Mouse (Mus musculus) forelimb bud, embryonic 11.5 days (tissue): ENCODE measurements around the gene Olfr222.
A peak's percentile ranks its signal among the peaks of the same experiment; 100 is the strongest.
"Not testable (repeated sequence)": the region's sequence is repeated elsewhere in the genome, so short reads cannot be mapped to it uniquely, and the experiment has no call there.

Source experiments
- DNase-seq: peaks from one replicate; pipeline ENCODE4 v3.0.0-alpha.2; 2012; ENCODE audit warnings: low read depth, low spot score

Olfr222 gene

GRCm38 (mm10) chr11:59576135-59576534 is at the start of gene Olfr222:
Olfr222 (minus strand) TSS chr11:59576235.
- DNase-seq: not testable (repeated sequence)

- DNase-seq: peak; percentile 59
These were observed 48.1 kb upstream of the Olfr222 start for GRCm38 (mm10) chr11:59624017-59624630.

GRCm38 (mm10) chr11:59622214-59622613 is 46.2 kb upstream of the Olfr222 start:
- DNase-seq: no peak

- DNase-seq: not testable (repeated sequence)
These were observed 41.0 kb upstream of the Olfr222 start for GRCm38 (mm10) chr11:59616986-59617385.

GRCm38 (mm10) chr11:59614120-59614519 is 38.1 kb upstream of the Olfr222 start:
- peak; percentile 14 for DNase-seq

- no peak for DNase-seq
These were observed 35.6 kb upstream of the Olfr222 start for GRCm38 (mm10) chr11:59611646-59612045.

GRCm38 (mm10) chr11:59602287-59602686 is 26.3 kb upstream of the Olfr222 start:
- no peak for DNase-seq

- no peak for DNase-seq
These were observed 24.8 kb upstream of the Olfr222 start for GRCm38 (mm10) chr11:59600872-59601271.

- DNase-seq: no peak
These were observed 23.2 kb upstream of the Olfr222 start for GRCm38 (mm10) chr11:59599211-59599610.

- no peak for DNase-seq
These were observed 20.9 kb upstream of the Olfr222 start for GRCm38 (mm10) chr11:59596950-59597349.

GRCm38 (mm10) chr11:59596091-59596490 is 20.1 kb upstream of the Olfr222 start:
- DNase-seq: no peak

- no peak for DNase-seq
These were observed 17.2 kb upstream of the Olfr222 start, which contains the start of gene Olfr223 for GRCm38 (mm10) chr11:59593189-59593588. Olfr223 (minus strand) TSS chr11:59593289.

GRCm38 (mm10) chr11:59589496-59589895 is 13.5 kb upstream of the Olfr222 start:
- DNase-seq: no peak

GRCm38 (mm10) chr11:59584539-59584938 is 8.5 kb upstream of the Olfr222 start:
- DNase-seq: peak; percentile 61

GRCm38 (mm10) chr11:59575726-59576125 is 309 bp downstream of the Olfr222 start:
- no peak for DNase-seq

GRCm38 (mm10) chr11:59569306-59569705 is 6.7 kb downstream of the Olfr222 start:
- DNase-seq: peak; percentile 25

- no peak for DNase-seq
These were observed 13.2 kb downstream of the Olfr222 start for GRCm38 (mm10) chr11:59562837-59563236.

- DNase-seq: no peak
These were observed 13.7 kb downstream of the Olfr222 start for GRCm38 (mm10) chr11:59562336-59562735.

GRCm38 (mm10) chr11:59560906-59561305 is 15.1 kb downstream of the Olfr222 start:
- DNase-seq: no peak

- DNase-seq: no peak
These were observed 21.5 kb downstream of the Olfr222 start for GRCm38 (mm10) chr11:59554535-59554934.

- no peak for DNase-seq
These were observed 21.9 kb downstream of the Olfr222 start for GRCm38 (mm10) chr11:59554127-59554526.

- DNase-seq: no peak
These were observed 32.0 kb downstream of the Olfr222 start for GRCm38 (mm10) chr11:59544005-59544404.

GRCm38 (mm10) chr11:59543376-59543775 is 32.7 kb downstream of the Olfr222 start:
- DNase-seq: no peak

GRCm38 (mm10) chr11:59542442-59542841 is 33.6 kb downstream of the Olfr222 start:
- no peak for DNase-seq
